Mouse (Mus musculus): Measurements from ENCODE around the gene Iyd.

The Iyd gene

GRCm38 (mm10) chr10:3525420-3526019 lies 14.5 kb upstream of the Iyd start:
- TF ChIP-seq GATA4 (IDR thresholded peaks at IDR 0.05; ENCODE audit: insufficient replicate concordance, low read length), result no peak

DNA sequence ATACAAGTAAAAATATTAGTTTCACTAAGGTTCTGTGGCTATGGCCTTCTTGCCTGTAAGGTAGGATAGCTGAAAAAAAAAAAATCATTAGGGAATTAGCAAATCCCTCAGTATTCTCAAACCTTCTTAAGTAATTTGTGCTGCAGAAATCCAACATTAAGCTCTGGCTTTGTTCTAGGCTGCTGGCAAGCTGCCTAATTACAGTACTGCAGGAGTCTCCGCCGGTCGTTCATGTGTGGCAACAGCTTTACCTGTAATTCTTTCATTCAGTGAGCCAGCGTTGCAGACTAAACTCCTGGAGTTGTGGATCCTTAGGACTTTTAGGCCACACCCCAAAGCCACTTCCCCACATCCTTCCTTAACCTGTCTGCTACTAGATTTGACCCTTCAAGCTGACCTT lies 10.2 kb upstream of the Iyd start:
- no peak for TF ChIP-seq GATA4 (IDR thresholded peaks at IDR 0.05; ENCODE audit: insufficient replicate concordance, low read length)

GRCm38 (mm10) chr10:3530661-3531060 lies 9.4 kb upstream of the Iyd start:
- TF ChIP-seq GATA4 (IDR thresholded peaks at IDR 0.05; ENCODE audit: insufficient replicate concordance, low read length), result no peak

- no peak for TF ChIP-seq GATA4 (IDR thresholded peaks at IDR 0.05; ENCODE audit: insufficient replicate concordance, low read length)
These were observed 8.7 kb upstream of the Iyd start for GRCm38 (mm10) chr10:3531375-3531774.

GRCm38 (mm10) chr10:3534445-3534844 lies 5.6 kb upstream of the Iyd start:
- TF ChIP-seq GATA4 (IDR thresholded peaks at IDR 0.05; ENCODE audit: insufficient replicate concordance, low read length), result no peak

DNA sequence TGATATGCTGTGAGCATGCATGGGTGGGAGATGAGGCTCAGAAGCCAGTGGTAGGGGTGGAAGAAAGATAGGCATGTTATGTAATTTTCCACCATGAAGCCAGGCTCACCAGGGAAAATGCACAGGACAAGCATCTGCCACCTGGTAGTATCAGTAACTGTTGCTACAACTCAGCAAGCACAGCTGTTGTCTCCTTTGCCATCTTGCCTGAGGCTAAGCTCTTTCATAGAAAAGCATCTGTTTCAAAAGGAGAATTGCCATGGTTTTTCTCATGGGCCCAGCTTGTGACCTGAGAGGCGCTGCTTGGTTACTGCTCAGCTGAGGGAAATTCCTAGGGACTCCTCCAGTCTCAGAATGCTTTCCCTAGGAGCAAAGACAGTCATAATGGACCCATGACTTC lies 3.7 kb upstream of the Iyd start:
- no peak for TF ChIP-seq GATA4 (IDR thresholded peaks at IDR 0.05; ENCODE audit: insufficient replicate concordance, low read length)

- TF ChIP-seq GATA4 (IDR thresholded peaks at IDR 0.05; ENCODE audit: insufficient replicate concordance, low read length), result no peak
These were observed 9.3 kb downstream of the Iyd start for GRCm38 (mm10) chr10:3549384-3549783.

- TF ChIP-seq GATA4 (IDR thresholded peaks at IDR 0.05; ENCODE audit: insufficient replicate concordance, low read length), result no peak
These were observed 15.1 kb downstream of the Iyd start for GRCm38 (mm10) chr10:3555128-3555527.

DNA sequence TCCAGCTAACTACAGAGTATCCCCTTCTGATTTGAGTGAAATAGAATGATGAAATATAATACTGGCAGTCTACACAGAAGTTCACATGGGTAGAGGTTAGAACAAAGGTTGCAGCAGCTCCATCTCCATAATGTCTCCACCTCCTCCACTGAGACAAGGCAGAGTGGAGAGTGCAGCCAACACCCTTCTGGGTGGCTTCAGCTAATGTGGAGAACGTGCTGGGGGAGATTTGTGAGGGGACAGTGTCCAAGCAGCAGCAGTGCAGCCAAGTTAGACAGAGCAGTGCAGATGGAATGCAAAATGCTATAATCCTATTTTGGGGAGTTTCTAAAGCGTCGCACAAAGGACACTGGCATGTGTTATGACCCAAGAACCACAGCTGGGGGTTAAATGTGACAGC lies 16.5 kb downstream of the Iyd start:
- TF ChIP-seq GATA4 (IDR thresholded peaks at IDR 0.05; ENCODE audit: insufficient replicate concordance, low read length), result no peak

GRCm38 (mm10) chr10:3559136-3559535 lies 19.1 kb downstream of the Iyd start:
- no peak for TF ChIP-seq GATA4 (IDR thresholded peaks at IDR 0.05; ENCODE audit: insufficient replicate concordance, low read length)

DNA sequence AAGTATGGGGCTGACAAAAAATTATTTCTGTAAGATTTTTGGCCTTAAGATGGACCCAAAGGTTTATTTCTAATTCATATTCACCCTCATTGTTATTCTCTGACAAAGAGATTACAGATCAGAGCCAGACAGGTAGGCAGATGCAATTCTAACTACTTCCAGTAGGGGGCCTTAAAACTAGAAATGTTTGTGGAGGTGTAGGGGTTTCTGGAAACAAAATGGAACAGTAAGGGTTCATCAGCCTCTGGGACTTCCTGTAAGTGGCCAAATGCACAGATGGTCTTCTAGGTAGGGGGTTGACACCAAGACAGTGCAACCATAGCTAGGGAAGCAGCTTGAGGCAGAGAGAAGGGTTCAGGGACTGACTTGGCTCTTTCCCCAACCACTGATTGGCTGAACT lies 22.1 kb downstream of the Iyd start:
- no peak for TF ChIP-seq GATA4 (IDR thresholded peaks at IDR 0.05; ENCODE audit: insufficient replicate concordance, low read length)

DNA sequence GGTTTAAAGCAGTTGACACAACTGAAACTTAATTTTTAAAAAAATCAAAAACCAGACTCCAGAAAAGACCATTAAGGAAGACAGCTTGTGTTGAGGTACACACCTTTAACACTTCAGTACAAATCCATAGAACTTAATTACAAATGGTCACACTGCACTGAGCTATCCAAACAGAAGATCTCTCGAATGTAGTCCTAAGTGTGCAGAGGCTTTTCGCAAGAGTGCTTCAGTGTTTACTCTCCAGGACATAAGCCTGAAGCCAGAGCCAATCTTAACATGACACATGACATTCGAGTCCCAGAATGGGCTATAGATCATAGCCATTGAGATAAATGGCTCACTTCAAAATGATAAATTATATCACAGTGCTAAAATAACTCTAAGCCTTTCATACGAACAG lies 25.1 kb downstream of the Iyd start:
- TF ChIP-seq GATA4 (IDR thresholded peaks at IDR 0.05; ENCODE audit: insufficient replicate concordance, low read length), result no peak

- no peak for TF ChIP-seq GATA4 (IDR thresholded peaks at IDR 0.05; ENCODE audit: insufficient replicate concordance, low read length)
These were observed 27.8 kb downstream of the Iyd start for GRCm38 (mm10) chr10:3567821-3568220.

GRCm38 (mm10) chr10:3572723-3573649 lies 32.9 kb downstream of the Iyd start:
- TF ChIP-seq GATA4 (IDR thresholded peaks at IDR 0.05; ENCODE audit: insufficient replicate concordance, low read length), result 0 out of 2 replicates have a peak, but pooled peaks have one; percentile 11

GRCm38 (mm10) chr10:3573905-3574500 lies 34.0 kb downstream of the Iyd start:
- TF ChIP-seq GATA4 (IDR thresholded peaks at IDR 0.05; ENCODE audit: insufficient replicate concordance, low read length), result no peak

GRCm38 (mm10) chr10:3590632-3591031 lies 50.6 kb downstream of the Iyd start:
- no peak for TF ChIP-seq GATA4 (IDR thresholded peaks at IDR 0.05; ENCODE audit: insufficient replicate concordance, low read length)

All from liver, adult (tissue).